Mouse (Mus musculus) NIH3T3 (cell line): ENCODE measurements around the gene Fastkd1.
"Not testable (repeated sequence)": the region's sequence is repeated elsewhere in the genome, so short reads cannot be mapped to it uniquely, and the experiment has no call there.

Experiments used
- DNase-seq: peaks from one replicate; pipeline ENCODE4 v3.0.0-alpha.2; 2012; ENCODE audit warnings: low read depth

Fastkd1 gene

GRCm38 (mm10) chr2:69712981-69713625 is at the start of gene Fastkd1:
Fastkd1 (minus strand) TSS chr2:69713516.
- DNase-seq: peak; percentile 89

DNA sequence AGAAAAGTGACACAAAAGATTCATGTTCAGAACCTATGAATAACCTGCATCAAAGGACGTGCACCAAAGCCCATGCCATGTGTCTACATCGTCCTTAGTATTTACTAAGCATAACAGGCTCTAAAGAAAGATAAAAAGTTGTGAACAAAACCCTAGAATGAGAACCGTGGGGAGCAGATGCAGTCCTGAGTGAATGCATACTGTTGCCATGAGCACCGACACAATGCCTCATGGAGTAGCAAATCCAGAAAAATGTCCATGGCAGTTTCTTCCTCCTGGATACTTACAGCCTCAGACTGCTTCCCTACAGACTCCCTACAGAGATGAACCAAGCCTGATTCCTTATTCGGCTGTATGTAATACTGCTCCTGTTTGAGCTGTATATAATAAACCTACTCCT is 47.7 kb upstream of the Fastkd1 start:
- DNase-seq: no peak

GRCm38 (mm10) chr2:69745091-69745490 is 31.8 kb upstream of the Fastkd1 start:
- no peak for DNase-seq

DNA sequence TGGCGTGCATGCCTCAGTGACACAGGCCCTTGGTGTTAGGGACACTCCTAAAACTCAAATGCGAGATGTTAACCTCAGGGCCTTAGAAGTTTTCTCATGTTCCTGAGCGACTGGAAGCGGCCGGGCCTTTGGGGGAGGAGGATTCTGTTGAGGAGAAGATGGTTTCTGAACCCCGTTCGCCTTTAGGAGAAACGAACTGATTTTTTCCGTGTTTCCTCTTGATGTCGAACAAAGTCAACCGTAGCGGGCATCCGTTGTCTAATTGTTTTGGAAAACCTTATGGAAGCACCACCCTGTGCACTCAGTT is 10.2 kb upstream of the Fastkd1 start:
- no peak for DNase-seq

DNA sequence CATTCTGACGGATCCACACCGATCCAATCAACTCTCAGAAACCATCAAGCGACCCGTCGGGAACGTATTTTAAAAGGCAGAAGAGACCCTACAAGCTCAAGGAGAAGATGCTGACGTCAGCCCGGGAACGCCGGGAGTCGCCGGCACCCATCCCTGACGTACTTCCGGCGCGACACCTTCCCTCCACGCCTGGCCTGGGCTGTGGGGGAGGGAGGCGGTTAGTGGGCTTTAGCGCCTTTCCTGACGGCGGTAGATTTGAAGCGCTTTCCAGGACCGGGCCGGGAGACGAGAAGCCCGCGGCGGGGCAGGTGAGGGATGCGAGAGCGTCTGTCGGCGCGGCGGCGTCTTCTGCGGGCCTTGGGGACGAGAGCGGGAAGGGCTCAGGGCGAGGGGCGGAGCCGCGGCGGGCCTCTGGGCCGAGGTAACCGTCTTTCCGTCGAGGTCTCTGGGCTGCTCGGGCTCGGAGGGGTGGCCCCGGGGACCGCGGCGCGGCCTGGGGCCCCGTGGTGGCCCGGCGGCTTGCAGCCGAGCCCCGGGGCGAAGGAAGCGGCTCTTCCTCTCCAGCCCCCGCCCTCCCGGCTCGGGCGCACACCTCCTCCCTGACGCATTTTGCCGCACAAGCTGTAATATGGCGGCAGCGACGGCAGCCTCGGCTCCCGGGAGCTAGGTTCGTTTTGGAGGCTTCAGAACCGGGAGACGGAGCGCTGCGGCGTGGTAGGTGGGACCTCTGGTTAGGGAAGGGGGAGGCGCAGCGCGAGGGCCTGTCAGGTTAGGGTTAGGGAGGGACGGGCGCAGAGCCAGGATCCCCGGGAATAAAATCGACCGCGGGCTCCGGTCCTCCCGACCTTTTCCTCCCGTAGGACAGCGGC is 9.6 kb upstream of the Fastkd1 start:
- peak; percentile 97 for DNase-seq

DNA sequence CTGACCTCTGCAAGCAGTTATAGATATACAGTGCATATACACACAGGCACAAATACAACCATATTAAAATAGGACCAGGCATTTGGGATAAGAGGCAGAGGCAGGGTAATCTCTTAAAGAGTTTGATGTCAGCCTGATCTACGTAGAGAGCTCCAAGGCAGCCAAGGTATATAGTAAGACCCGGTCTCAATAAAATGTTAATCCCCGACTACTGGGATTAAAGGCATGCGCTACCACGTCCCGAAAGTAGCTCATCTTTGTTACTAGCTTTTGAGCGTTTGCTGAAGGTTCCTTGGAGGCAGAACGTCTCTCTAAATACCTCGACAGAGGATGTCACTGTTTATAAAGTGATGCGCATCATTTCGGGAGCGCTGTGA is 8.9 kb upstream of the Fastkd1 start, which contains the start of gene Ppig:
TSS of gene Ppig (plus strand) at position 273 of the 377 bp plus-strand sequence.
- DNase-seq: no peak

DNA sequence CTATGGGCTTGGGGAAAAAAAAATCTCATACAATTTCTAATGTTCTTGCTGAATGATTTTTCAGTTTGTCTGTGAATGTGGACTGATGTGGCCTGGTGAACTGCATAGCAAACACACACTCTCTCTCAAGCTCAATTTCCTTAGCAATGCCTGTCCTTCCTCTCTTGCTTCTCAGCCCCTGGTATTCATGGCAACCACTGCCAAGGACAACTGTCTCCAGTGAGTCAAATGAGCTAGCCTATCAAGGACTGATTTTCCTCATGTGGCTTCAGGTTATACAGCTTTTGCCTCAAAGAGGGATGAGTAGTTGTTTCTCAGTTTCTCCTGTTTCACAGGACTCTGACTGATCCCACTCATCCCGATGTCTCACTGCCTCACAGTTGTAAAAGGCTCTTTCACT is 5.8 kb upstream of the Fastkd1 start:
- DNase-seq: no peak

- DNase-seq: no peak
These were observed 3.2 kb upstream of the Fastkd1 start for GRCm38 (mm10) chr2:69716483-69716882.

- DNase-seq: no peak
These were observed 810 bp upstream of the Fastkd1 start for GRCm38 (mm10) chr2:69714126-69714525.

DNA sequence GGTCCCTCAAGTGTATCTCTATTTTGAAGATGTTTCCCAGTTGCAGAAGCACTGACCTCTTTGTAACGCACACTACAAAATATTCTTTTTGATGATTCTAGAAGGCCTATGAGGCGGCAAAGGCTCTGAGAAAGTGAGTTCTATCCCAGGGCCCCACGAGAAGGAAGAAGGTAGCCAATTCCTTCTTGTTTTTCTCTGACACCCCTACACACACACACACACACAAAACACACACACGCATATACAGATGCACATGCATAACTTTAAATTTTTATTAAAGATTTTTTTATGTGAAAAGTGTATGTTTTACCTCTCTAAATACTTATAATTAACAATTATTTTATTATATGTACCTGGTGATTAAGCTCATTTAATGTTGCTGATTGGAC is 304 bp upstream of the Fastkd1 start:
- DNase-seq: no peak

GRCm38 (mm10) chr2:69712171-69712570 is 1.1 kb downstream of the Fastkd1 start:
- DNase-seq: no peak

DNA sequence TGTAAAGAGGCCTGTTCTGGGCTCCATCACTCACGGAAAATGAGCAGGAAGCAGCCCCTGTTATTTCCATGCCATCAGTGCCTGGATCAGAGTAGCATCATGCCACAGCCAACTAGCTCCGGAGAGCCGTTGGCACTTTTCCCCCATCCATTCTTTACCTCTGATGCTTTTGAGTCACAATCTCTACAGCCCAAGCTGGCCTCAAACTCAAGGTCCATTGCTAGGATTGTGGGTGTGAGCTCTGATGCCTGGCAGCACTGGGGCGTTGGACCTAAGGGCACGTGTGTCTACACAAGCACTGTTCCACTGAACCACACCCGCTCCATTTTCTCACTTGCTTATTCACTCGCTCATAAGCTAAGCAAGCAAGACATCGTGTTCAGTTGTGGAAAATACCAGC is 12.9 kb downstream of the Fastkd1 start:
- no peak for DNase-seq

DNA sequence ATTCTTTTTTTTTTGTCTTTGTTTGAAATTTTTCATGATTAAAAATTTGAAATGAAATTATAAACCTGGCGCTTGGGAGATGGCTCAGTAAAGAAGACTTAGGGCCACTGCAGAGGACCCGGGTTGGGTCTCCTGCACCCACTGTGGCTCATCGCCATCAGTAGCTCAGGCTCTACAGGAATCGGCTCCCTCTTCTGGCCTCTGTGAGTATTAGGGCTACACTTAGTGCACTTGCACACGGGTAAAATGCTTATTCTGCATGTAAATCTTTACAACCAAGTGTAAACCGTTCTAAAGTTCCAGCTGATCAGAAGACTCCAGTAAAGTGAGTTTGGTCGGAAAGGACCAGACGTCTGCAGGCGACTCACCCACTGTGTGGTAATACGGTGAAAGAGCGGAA is 19.8 kb downstream of the Fastkd1 start:
- no peak for DNase-seq

DNA sequence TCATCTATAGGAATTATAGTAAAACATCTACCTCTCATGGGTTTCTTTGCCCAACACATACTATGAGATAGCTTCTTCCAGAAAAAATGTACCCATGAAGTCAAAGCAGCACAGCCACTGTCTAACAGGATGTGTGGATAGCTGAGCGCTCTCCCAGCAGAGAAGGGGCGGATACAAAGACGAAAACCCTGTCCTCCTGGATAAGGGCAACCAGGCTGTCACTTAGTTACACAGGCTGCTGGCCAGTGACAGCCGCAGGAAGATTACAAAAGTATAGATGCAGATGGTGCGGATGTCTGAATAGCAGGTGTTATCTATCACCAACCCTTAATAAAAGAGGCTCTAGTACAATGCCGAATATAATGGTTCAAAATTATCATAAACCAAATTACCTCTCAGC is 22.5 kb downstream of the Fastkd1 start:
- DNase-seq: no peak

GRCm38 (mm10) chr2:69690214-69690613 is 23.1 kb downstream of the Fastkd1 start:
- no peak for DNase-seq

DNA sequence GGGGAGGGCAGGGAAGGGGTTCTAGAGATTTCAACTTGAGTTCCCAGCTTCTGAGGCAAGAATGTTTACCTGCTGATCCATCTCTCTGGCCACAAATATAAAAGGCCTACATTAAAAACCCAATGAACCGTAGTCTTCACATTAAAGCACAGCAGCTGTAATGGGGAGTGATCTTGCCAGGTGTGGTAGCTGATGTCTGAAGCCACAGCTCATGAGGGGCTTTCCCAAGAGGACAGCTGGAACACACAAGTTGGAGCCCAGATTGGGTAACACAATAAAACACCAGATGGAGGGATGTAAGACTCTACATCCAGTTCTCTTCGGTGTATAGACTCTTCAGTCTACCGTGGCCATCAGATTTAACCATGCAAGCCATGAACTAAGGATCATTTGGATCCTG is 28.8 kb downstream of the Fastkd1 start:
- no peak for DNase-seq

- no peak for DNase-seq
These were observed 30.1 kb downstream of the Fastkd1 start for GRCm38 (mm10) chr2:69683036-69683805.

DNA sequence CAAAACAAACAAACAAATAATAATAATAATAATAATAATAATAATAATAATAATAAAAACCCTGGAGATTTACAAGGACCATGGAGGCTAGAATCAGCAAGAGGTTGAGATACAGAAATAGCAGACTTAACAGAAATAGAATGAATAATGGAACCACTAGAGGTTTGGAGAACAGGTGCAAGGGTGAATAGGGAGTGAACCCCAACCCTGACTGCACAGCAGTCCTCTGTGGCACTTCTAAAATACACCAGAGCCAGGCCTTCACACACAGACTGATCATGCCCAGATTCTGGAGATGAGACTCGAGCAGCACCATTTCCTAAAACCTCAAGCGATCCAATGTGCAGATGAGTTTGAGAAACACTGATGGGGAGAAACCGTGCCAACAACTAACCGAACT is 31.4 kb downstream of the Fastkd1 start:
- DNase-seq: no peak

GRCm38 (mm10) chr2:69679990-69680389 is 33.3 kb downstream of the Fastkd1 start:
- DNase-seq: peak; percentile 20

DNA sequence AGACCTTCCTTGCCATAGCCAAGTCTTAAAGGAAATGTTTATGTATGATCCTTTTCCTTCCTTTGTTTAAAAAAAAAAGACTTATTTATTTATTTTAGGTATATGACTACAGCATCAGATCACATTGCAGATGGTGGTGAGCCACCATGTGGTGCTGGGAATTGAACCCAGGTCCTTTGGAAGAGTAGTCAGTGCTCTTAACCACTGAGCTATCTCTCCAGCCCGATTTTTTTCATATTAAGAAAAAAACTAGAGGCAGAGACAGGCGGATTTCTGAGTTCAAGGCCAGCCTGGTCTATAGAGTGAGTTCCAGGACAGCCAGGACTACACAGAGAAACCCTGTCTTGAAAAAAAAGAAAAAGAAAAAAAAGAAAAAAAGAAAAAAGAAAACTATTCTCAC is 36.1 kb downstream of the Fastkd1 start:
- not testable (repeated sequence) for DNase-seq

DNA sequence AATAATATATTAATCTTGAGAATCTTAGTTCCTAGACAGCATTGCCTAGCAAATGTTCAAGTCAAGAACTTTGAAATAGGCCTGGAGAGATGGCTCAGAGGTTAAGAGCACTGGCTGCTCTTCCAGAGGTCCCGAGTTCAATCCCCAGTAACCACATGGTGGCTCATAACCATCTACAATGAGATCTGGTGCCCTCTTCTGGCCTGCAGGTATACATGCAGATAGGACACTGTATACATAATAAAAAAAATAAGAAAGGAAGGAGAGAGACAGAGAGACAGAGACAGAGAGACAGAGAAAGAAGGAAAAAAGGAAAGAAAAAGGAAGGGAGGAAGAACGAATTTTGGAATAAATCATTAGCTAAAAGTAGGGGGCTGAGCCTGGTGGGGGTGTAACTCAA is 36.6 kb downstream of the Fastkd1 start:
- DNase-seq: peak; percentile 33

GRCm38 (mm10) chr2:69675266-69675665 is 38.0 kb downstream of the Fastkd1 start:
- no peak for DNase-seq

DNA sequence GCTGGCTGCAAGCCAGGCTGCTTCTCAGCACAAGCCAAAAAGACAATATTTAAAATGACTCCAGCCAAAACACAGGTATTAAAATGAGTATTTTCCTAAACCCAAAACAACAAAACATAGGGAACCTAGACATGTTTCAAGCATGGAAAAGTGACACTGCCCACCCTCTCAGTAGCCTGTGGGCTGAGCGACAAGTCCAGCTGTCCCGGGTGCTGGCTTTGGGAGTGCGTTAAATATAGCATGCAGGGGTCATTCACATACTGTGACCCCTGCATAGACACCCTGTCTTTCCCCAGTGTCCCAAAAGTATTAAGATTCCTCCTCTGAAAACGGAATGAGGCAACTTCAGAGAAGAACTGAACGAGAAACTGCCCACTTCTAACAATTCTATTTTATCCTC is 39.6 kb downstream of the Fastkd1 start:
- peak; percentile 47 for DNase-seq
